Mouse (Mus musculus): ENCODE results near the gene Ccdc181. TPM values are rescaled to one million over a fixed set of nuclear protein-coding genes. Genes with fewer than 3 reads are reported as not detected.

Ccdc181 gene
- polyA plus RNA-seq, 1 experiment from 2014 or later, result 26.3 TPM

- Histone ChIP-seq H3K4me2 (no peak overlapping the region), H3K4me1 (no peaks in the 10 kb centered on the region), H3K27ac (replicated peaks) (no peak overlapping the region), H3K27me3 (replicated peaks) (no peaks in the 10 kb centered on the region), H3K9me3 (replicated peaks) (no peaks in the 10 kb centered on the region), H3K9ac (replicated peaks) (no peak overlapping the region), H3K36me3 (peaks cover 51% of the 10 kb centered on the region), H3K4me3 (replicated peaks) (no peak overlapping the region)
- no peak for ATAC-seq (ENCODE audit: low FRiP score)
- WGBS, result 93% methylated on average over 5 of the region's 5 CpGs
Observed at GRCm38 (mm10) chr1:164292040-164292439, 16.7 kb downstream of the Ccdc181 start.

GRCm38 (mm10) chr1:164294071-164294470 lies 18.7 kb downstream of the Ccdc181 start:
- H3K36me3 ChIP-seq, result peaks cover 68% of the 10 kb centered on the region
- H3K4me3 ChIP-seq (replicated peaks), result no peak overlapping the region
- ATAC-seq (ENCODE audit: low FRiP score), result no peak
- H3K9ac ChIP-seq (replicated peaks), result no peak overlapping the region
- 95% methylated on average over 6 of the region's 6 CpGs for WGBS
- H3K9me3 ChIP-seq (replicated peaks), result no peaks in the 10 kb centered on the region
- no peak overlapping the region for H3K4me2 ChIP-seq
- H3K27ac ChIP-seq (replicated peaks), result no peak overlapping the region
- H3K4me1 ChIP-seq, result no peaks in the 10 kb centered on the region
- H3K27me3 ChIP-seq (replicated peaks), result no peaks in the 10 kb centered on the region

GRCm38 (mm10) chr1:164296473-164296872 lies 21.1 kb downstream of the Ccdc181 start:
- Histone ChIP-seq H3K4me3 (replicated peaks) (no peak overlapping the region), H3K36me3 (peaks cover 72% of the 10 kb centered on the region), H3K4me1 (no peaks in the 10 kb centered on the region), H3K27ac (replicated peaks) (no peak overlapping the region), H3K27me3 (replicated peaks) (no peaks in the 10 kb centered on the region), H3K9ac (replicated peaks) (no peak overlapping the region), H3K4me2 (no peak overlapping the region), H3K9me3 (replicated peaks) (no peaks in the 10 kb centered on the region)
- no peak for ATAC-seq (ENCODE audit: low FRiP score)
- 96% methylated on average over 4 of the region's 5 CpGs for WGBS

GRCm38 (mm10) chr1:164301949-164302348 lies 26.6 kb downstream of the Ccdc181 start:
- no peak overlapping the region for H3K9ac ChIP-seq (replicated peaks)
- ATAC-seq (ENCODE audit: low FRiP score), result no peak
- peaks cover 19% of the 10 kb centered on the region for H3K4me1 ChIP-seq
- H3K27ac ChIP-seq (replicated peaks), result no peak overlapping the region
- H3K27me3 ChIP-seq (replicated peaks), result no peaks in the 10 kb centered on the region
- WGBS, result 94% methylated on average over 4 of the region's 4 CpGs
- no peak overlapping the region for H3K4me2 ChIP-seq
- H3K9me3 ChIP-seq (replicated peaks), result no peaks in the 10 kb centered on the region
- peaks cover 55% of the 10 kb centered on the region for H3K36me3 ChIP-seq
- no peak overlapping the region for H3K4me3 ChIP-seq (replicated peaks)

- Histone ChIP-seq H3K27ac (replicated peaks) (no peak within 1 kb of the TSS), H3K4me3 (replicated peaks) (no peak within 1 kb of the TSS), H3K27me3 (replicated peaks) (no peaks in the 10 kb centered on the region), H3K9ac (replicated peaks) (no peak within 1 kb of the TSS), H3K36me3 (peaks cover 39% of the 10 kb centered on the region), H3K4me1 (peaks cover 28% of the 10 kb centered on the region), H3K4me2 (no peak within 1 kb of the TSS), H3K9me3 (replicated peaks) (no peaks in the 10 kb centered on the region)
- no peak for ATAC-seq (ENCODE audit: low FRiP score)
- 88% methylated on average over 5 of the region's 5 CpGs for WGBS
Observed at GRCm38 (mm10) chr1:164303821-164304220, 28.4 kb downstream of the Ccdc181 start, which contains the start of gene Nme7. Gene Nme7 (plus strand): TSS chr1:164304121.

- WGBS, result under 1% methylated on average over 35 of the region's 35 CpGs
- Histone ChIP-seq H3K27ac (replicated peaks) (peak within 1 kb of the TSS; percentile 82), H3K27me3 (replicated peaks) (no peaks in the 10 kb centered on the region), H3K4me1 (peaks cover 31% of the 10 kb centered on the region), H3K4me3 (replicated peaks) (peak within 1 kb of the TSS; percentile 71), H3K9me3 (replicated peaks) (no peaks in the 10 kb centered on the region), H3K4me2 (peak within 1 kb of the TSS; percentile 89), H3K9ac (replicated peaks) (peak within 1 kb of the TSS; percentile 63), H3K36me3 (peaks cover 15% of the 10 kb centered on the region)
- peak; percentile 98 for ATAC-seq (ENCODE audit: low FRiP score)
Observed at GRCm38 (mm10) chr1:164307124-164307751, 31.9 kb downstream of the Ccdc181 start, which contains the start of gene Blzf1. Gene Blzf1 (minus strand): TSS chr1:164307489.

- H3K4me3 ChIP-seq (replicated peaks), result peak overlapping the region; percentile 71
- H3K4me2 ChIP-seq, result peak overlapping the region; percentile 89
- peaks cover 16% of the 10 kb centered on the region for H3K36me3 ChIP-seq
- ATAC-seq (ENCODE audit: low FRiP score), result peak; percentile 25; the same call in 1 of the 2 replicates
- 12% methylated on average over 10 of the region's 10 CpGs for WGBS
- H3K9ac ChIP-seq (replicated peaks), result peak overlapping the region; percentile 63
- H3K27me3 ChIP-seq (replicated peaks), result no peaks in the 10 kb centered on the region
- H3K9me3 ChIP-seq (replicated peaks), result no peaks in the 10 kb centered on the region
- H3K27ac ChIP-seq (replicated peaks), result peak overlapping the region; percentile 76
- peaks cover 31% of the 10 kb centered on the region for H3K4me1 ChIP-seq
Observed at GRCm38 (mm10) chr1:164307922-164308321, 32.5 kb downstream of the Ccdc181 start.

- H3K9me3 ChIP-seq (replicated peaks), result no peaks in the 10 kb centered on the region
- H3K9ac ChIP-seq (replicated peaks), result no peak overlapping the region
- peaks cover 16% of the 10 kb centered on the region for H3K36me3 ChIP-seq
- no peak overlapping the region for H3K27ac ChIP-seq (replicated peaks)
- ATAC-seq (ENCODE audit: low FRiP score), result no peak
- H3K4me2 ChIP-seq, result no peak overlapping the region
- H3K4me1 ChIP-seq, result peaks cover 4% of the 10 kb centered on the region; the same call in 1 of the 2 replicates
- no peak overlapping the region for H3K4me3 ChIP-seq (replicated peaks)
- WGBS, result 91% methylated on average over 5 of the region's 5 CpGs
- no peaks in the 10 kb centered on the region for H3K27me3 ChIP-seq (replicated peaks)
Observed at GRCm38 (mm10) chr1:164314085-164314484, 38.7 kb downstream of the Ccdc181 start.

GRCm38 (mm10) chr1:164315266-164315665 lies 39.9 kb downstream of the Ccdc181 start:
- peaks cover 16% of the 10 kb centered on the region for H3K36me3 ChIP-seq
- H3K4me1 ChIP-seq, result peaks cover 2% of the 10 kb centered on the region; the same call in 1 of the 2 replicates
- no peaks in the 10 kb centered on the region for H3K27me3 ChIP-seq (replicated peaks)
- H3K4me2 ChIP-seq, result no peak overlapping the region
- WGBS, result 76% methylated on average over 8 of the region's 8 CpGs
- H3K4me3 ChIP-seq (replicated peaks), result no peak overlapping the region
- H3K9me3 ChIP-seq (replicated peaks), result no peaks in the 10 kb centered on the region
- ATAC-seq (ENCODE audit: low FRiP score), result no peak
- no peak overlapping the region for H3K27ac ChIP-seq (replicated peaks)
- H3K9ac ChIP-seq (replicated peaks), result no peak overlapping the region

GRCm38 (mm10) chr1:164316697-164317096 lies 41.3 kb downstream of the Ccdc181 start:
- H3K27me3 ChIP-seq (replicated peaks), result no peaks in the 10 kb centered on the region
- no peak overlapping the region for H3K4me3 ChIP-seq (replicated peaks)
- peaks cover 13% of the 10 kb centered on the region for H3K36me3 ChIP-seq
- no peaks in the 10 kb centered on the region for H3K9me3 ChIP-seq (replicated peaks)
- 33% methylated on average over 3 of the region's 3 CpGs for WGBS
- peak; percentile 82 for ATAC-seq (ENCODE audit: low FRiP score)
- no peak overlapping the region for H3K9ac ChIP-seq (replicated peaks)
- no peak overlapping the region; the same call in 1 of the 2 replicates for H3K27ac ChIP-seq (replicated peaks)
- no peak overlapping the region for H3K4me2 ChIP-seq
- H3K4me1 ChIP-seq, result peaks cover 5% of the 10 kb centered on the region; the same call in 1 of the 2 replicates

GRCm38 (mm10) chr1:164317261-164317660 lies 41.9 kb downstream of the Ccdc181 start:
- WGBS, result 81% methylated on average over 9 of the region's 9 CpGs
- Histone ChIP-seq H3K9ac (replicated peaks) (no peak overlapping the region), H3K4me2 (no peak overlapping the region), H3K27ac (replicated peaks) (no peak overlapping the region; the same call in 1 of the 2 replicates), H3K4me3 (replicated peaks) (no peak overlapping the region), H3K36me3 (peaks cover 12% of the 10 kb centered on the region), H3K4me1 (peaks cover 5% of the 10 kb centered on the region; the same call in 1 of the 2 replicates), H3K27me3 (replicated peaks) (no peaks in the 10 kb centered on the region), H3K9me3 (replicated peaks) (no peaks in the 10 kb centered on the region)
- ATAC-seq (ENCODE audit: low FRiP score), result peak; percentile 27; the same call in 1 of the 2 replicates

- no peak for ATAC-seq (ENCODE audit: low FRiP score)
- Histone ChIP-seq H3K27ac (replicated peaks) (no peak overlapping the region), H3K9me3 (replicated peaks) (no peaks in the 10 kb centered on the region), H3K4me3 (replicated peaks) (no peak overlapping the region), H3K4me2 (no peak overlapping the region), H3K4me1 (peaks cover 5% of the 10 kb centered on the region; the same call in 1 of the 2 replicates), H3K9ac (replicated peaks) (no peak overlapping the region), H3K36me3 (peaks cover 4% of the 10 kb centered on the region; the same call in 1 of the 2 replicates), H3K27me3 (replicated peaks) (no peaks in the 10 kb centered on the region)
- 94% methylated on average over 5 of the region's 5 CpGs for WGBS
Observed at GRCm38 (mm10) chr1:164318474-164318873, 43.1 kb downstream of the Ccdc181 start.
